Mouse (Mus musculus): ENCODE measurements around the gene Intu.

DNA sequence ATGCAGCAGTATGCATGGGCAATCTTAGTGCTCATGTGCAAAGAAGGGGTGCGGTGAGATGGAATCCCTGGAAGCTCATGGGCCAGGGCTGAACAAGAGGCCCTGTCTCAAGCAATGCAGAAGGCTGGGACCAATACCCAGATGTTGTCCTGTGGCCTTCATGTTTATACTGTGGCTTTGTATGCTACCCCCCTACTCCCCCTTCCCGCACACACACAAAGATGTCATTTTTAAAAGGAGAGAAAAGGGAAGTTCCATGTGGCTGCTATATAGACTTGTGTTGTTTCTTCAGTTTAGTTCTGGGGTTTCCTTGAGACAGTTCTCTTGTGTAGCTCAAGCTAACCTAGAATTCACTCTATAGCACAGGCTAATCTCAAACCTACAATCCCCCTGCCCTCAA lies 129.1 kb downstream of the Intu start:
- no peak for TF ChIP-seq CTCF (IDR thresholded peaks at IDR 0.05; ENCODE audit: borderline replicate concordance, insufficient read depth, low read depth, low read length)
- no peak for TF ChIP-seq POLR2A (IDR thresholded peaks at IDR 0.05; ENCODE audit: borderline replicate concordance, insufficient read depth, low read length)
